Mouse (Mus musculus) kidney, adult 10 weeks (tissue): ENCODE data around the gene Zfp781. TPM values are rescaled to one million over a fixed set of nuclear protein-coding genes. Genes with fewer than 3 reads are reported as not detected.

ENCODE experiments used
- polyA plus RNA-seq: library from polyadenylated mRNA; stranded (reverse); fragments of 350-450 nt; fragmentation: Illumina TruSeq; extraction: RNeasy Lipid Tissue Mini Kit (QIAGEN cat#74804); gene quantifications from one replicate; pipeline ENCODE4 v1.2.3, GENCODE M21; 2014; ENCODE audit warnings: low read depth, low replicate concordance

The Zfp781 gene
- polyA plus RNA-seq = 4.0 TPM

DNA sequence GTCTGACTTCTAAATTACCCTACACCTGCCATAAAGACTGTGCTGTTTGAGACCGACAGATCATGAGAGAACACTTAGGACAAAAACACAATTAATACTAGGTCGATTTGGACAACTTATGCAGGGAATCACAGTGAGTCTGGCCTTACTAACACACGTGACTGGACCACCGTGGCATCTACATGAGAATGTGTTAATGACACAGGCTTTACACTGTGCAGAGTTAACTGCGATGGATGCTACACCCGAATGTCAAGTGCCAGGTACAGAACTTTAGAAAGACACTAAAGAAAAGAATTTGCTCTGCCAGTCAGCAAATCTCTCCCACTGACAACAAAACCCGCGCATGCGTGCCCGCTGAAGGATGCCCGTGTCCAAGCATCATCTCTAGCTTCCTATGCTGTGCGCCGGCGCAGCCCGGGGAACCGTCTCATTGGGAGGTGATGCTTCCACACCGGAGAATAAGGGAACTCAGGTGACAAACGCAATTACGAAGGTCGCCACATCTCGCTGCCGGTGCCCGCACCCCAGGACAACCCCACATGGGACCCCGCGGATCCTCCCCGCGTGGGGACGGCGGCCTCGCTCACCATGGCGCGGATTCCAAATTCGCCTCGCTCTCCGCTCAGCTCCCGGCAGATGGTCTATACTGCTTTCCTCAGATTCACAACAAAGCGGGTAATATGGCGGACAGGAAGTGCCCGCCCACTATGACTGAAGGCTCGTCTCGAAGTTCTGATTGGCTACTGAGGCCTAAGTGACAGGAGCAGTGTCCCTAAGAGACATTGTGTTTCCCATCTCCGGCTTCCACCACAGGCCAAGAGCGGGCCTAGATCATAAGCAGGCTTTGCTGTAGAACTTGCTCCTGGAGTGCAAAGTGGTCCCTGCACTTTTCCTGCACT lies at the start of gene Zfp781:
Gene Zfp781, minus strand, starts transcription at position 639 of the 902 bp plus-strand sequence.

DNA sequence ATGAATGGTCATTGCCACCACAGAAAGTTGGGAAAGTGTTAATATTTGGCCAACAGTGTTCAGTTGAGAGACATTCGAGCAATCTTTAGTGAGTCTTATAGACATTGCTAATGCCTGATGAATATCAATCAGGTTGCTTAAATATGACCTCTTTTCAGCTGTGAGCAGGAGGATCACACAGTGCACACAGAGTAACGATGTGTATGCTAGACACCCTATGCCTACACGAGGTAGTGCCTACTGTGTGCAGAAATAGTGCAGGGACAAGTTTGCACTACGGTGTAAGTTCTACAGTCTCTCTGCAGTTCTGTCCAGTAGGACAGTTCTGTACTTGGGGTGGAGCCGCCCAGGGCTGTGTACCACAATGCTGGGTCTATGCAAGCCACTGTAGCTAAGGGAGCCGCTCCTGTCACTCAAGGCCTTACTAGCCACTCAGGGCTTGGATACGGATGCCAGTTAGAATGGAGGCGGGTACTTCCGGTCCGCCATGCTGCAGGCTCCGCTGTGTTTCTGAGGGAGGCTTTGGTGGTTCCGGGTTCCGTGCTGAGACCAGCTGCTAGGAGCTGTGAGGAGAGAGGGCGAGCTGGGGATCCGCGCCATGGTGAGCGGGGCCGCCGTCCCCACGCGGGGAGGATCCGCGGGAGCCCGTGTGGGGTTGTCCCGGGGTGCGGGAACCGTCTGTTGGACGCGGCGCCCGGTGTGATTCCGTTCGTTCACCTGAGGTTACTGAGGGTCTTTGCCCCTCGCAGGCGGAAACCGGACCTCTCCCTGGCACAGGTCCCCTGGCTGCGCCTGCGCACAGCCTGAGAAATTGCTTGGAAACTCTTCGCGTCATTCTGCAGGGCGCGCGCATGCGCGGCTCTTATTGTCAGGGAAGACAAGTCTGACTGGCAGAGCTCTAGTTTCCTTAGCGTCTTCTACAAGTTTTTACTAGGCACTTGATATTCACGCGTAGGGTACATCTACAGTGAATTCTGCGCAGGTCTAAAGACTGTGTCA lies 66.6 kb downstream of the Zfp781 start, which contains the start of gene Gm32687:
Gene Gm32687, plus strand, starts transcription at position 526 of the 999 bp plus-strand sequence.

Other genes with a start within 250 kb of the Zfp781 start
- gene Zfp433, start 225.7 kb downstream of the Zfp781 start, polyA plus RNA-seq = 19.9 TPM
- gene Gm3055, start 159.3 kb downstream of the Zfp781 start, polyA plus RNA-seq = 13.5 TPM
- gene Gm4767, start 118.3 kb downstream of the Zfp781 start, polyA plus RNA-seq = 4.2 TPM
- 9.0 TPM for gene Gm32687, start 66.5 kb downstream of the Zfp781 start, polyA plus RNA-seq
- 11.1 TPM for gene Zfp873, start 117.6 kb upstream of the Zfp781 start, polyA plus RNA-seq
- gene BC024063, start 152.9 kb upstream of the Zfp781 start, polyA plus RNA-seq = 4.5 TPM
- gene AU041133, start 197.5 kb upstream of the Zfp781 start, polyA plus RNA-seq = 14.6 TPM